Mouse (Mus musculus): ENCODE results near the gene Def8. TPM values are rescaled to one million over a fixed set of nuclear protein-coding genes. Genes with fewer than 3 reads are reported as not detected.
"Not testable (repeated sequence)": the region's sequence is repeated elsewhere in the genome, so short reads cannot be mapped to it uniquely, and the experiment has no call there.

The Def8 gene
- total RNA-seq, 2 experiments from 2014 or later, result 33.6 to 47.5 TPM

DNA sequence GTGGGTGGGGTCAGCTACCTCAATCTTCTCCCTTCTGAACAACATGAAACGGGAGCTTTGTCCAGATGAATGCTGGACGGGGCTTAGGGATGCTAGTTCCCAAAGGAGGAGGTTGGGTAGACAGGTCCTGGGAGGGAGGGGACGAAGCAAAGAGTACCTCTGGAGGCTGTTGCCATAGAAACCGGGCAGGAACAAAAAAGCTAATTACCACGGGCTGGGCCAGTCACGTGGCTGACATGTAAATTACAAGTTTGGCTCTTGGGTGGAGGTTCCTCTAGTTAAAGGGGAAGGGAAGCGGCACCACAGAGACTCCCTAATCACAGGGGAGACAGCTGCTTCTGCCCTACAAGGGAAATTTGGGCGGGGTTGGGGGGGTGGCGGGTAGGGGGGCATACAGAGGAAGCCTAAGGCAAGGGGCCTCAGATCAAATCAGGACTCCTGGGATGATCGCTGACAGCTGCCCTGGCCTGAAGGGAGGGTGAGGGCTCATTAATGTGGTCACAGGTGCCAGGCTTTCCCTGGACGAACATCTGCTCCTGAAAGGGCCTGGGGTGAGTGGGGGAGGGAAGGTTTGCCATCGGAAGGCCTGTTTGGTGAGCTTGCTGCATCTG lies 10.7 kb upstream of the Def8 start:
- ATAC-seq (replicated peaks; ENCODE audit: poor library complexity), result no peak

DNA sequence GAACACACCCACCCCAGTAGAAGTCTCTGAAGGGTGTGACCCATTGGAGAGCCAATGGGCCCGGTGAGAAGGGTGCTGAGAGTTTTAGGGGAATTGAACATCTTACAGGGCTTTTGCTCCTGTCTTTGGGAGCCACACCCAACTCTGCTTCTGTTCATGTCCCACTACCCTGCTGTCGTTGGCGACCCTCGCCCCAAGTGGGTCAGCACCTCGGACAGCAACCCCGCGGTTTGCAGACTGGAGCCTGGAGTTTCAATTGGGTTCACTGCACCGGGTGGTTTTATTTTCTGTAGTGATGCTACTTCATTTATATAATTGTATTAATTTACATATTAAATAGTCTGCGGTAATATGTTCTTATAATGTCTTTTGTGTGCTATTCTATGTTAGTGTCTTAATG lies 9.1 kb upstream of the Def8 start:
- no peak for ATAC-seq (replicated peaks; ENCODE audit: poor library complexity)

DNA sequence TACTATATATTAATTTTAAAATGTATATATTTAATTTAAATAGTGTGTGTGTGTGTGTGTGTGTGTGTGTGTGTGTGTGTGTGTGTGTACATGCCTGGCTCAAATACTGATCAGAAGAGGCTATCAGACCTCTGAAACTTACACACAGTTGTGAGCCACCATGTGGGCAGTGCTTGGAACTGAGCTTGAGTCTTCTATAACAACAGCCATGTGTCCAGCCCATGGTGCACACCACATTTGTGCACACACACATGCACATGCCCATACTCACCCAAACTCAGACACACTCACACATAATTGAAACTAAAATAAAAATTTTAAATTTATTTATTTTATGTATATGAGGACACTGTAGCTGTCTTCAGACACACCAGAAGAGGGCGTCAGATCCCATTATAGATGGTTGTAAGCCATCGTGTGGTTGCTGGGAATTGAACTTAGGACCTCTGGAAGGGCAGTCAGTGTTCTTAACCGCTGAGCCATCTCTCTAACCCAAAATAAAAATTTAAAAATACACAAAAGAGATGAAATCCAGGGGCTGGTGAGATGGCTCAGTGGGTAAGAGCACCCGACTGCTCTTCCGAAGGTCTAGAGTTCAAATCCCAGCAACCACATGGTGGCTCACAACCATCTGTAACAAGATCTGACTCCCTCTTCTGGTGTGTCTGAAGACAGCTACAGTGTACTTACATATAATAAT lies 8.2 kb upstream of the Def8 start:
- not testable (repeated sequence) for ATAC-seq (replicated peaks; ENCODE audit: poor library complexity)

- peak; percentile 69 for ATAC-seq (replicated peaks; ENCODE audit: poor library complexity)
These were observed 7.1 kb upstream of the Def8 start for GRCm38 (mm10) chr8:123415967-123416943.

DNA sequence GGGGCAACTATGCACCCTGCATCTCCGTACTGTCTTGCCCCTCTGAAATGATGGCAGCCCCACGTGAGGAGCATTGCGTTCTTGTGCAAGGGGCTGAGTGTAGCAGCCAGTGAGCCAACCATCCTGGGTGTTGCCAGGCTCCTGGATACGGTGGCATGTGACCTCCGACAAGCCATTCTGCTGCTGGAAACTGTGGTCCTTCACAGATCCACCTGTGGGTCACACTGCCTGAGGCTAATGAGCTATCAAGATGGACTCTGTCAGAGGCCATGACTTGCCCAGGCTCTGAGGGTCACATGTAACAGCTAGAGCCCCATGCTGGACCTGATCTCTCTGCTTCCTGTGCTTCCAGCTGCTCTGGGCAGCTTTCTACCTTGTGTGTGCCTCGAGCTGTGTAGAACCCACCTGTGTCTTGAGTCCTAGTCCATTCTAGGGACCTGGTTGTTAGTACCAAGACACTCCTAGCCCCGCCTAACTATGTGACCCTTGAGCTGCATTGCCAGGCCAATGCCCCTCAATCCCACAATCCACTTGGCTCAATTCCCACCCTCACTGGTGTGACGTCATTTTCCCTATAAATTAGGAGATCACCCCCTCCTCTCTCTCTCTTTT lies 6.3 kb upstream of the Def8 start:
- peak; percentile 4; the same call in 1 of the 2 replicates for ATAC-seq (replicated peaks; ENCODE audit: poor library complexity)

DNA sequence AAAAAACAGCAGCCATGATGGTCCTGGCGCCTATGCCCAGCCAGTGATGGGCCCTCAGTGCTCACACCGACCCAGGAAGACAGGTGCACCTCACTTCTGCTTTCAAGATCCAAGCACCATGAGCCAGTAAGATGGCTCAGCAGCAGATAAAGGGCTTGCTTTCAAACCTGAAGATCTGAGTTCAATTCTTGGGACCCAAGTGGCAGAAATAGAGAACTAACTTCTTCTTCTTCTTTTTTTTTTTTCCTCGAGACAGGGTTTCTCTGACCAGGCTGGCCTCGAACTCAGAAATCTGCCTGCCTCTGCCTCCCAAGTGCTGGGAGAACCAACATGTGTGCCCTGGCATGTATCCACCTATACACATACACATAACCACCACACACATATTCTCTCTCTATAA lies 3.6 kb upstream of the Def8 start:
- ATAC-seq (replicated peaks; ENCODE audit: poor library complexity), result no peak

- ATAC-seq (replicated peaks; ENCODE audit: poor library complexity), result no peak
These were observed 2.6 kb upstream of the Def8 start for GRCm38 (mm10) chr8:123420525-123421281.

DNA sequence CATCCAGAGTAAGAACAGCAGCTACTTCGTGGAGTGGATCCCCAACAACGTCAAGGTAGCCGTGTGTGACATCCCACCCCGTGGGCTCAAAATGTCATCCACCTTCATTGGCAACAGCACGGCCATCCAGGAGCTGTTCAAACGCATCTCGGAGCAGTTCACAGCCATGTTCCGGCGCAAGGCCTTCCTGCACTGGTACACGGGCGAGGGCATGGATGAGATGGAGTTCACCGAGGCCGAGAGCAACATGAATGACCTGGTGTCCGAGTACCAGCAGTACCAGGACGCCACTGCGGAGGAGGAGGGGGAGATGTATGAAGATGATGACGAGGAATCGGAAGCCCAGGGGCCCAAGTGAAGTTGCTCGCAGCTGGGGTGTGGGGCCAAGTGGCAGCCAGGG lies 2.0 kb upstream of the Def8 start:
- ATAC-seq (replicated peaks; ENCODE audit: poor library complexity), result no peak

DNA sequence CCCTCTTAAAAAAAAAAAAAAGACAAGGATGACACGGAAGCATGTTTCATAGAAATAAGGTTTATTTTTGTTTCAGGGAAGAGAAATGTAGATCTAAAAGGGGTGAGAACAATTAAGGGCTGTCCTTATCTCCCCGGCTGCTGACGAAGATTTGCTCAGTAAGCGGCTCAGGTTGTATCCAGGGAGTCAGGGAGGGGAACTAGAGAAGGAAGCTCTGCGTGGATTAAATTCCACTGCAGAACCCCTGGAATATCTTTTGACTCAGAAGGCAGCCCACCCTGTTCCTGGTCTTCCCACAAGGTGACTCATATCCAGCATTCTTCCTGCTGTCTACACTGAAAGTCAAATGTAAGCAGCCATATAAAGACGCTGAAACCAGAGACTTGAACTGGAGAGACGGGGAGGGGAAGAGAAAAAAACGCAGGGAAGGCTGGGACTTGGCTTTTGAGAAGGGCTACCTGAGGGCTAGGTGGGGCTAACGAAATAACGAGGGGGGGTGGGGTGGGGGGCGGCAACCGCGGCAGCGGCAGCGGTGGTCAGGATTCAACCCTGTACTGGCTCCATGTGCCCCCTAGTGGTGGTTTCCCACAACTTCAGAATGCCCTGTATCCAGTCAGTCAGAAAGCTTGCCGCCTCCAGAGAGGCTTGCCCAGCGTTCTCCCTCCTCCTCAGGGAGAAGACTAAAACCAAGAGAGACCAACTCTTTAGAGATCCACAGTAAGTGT lies 1.1 kb upstream of the Def8 start:
- ATAC-seq (replicated peaks; ENCODE audit: poor library complexity), result peak; percentile 87

- ATAC-seq (replicated peaks; ENCODE audit: poor library complexity), result no peak
These were observed 557 bp upstream of the Def8 start for GRCm38 (mm10) chr8:123422781-123423159.

DNA sequence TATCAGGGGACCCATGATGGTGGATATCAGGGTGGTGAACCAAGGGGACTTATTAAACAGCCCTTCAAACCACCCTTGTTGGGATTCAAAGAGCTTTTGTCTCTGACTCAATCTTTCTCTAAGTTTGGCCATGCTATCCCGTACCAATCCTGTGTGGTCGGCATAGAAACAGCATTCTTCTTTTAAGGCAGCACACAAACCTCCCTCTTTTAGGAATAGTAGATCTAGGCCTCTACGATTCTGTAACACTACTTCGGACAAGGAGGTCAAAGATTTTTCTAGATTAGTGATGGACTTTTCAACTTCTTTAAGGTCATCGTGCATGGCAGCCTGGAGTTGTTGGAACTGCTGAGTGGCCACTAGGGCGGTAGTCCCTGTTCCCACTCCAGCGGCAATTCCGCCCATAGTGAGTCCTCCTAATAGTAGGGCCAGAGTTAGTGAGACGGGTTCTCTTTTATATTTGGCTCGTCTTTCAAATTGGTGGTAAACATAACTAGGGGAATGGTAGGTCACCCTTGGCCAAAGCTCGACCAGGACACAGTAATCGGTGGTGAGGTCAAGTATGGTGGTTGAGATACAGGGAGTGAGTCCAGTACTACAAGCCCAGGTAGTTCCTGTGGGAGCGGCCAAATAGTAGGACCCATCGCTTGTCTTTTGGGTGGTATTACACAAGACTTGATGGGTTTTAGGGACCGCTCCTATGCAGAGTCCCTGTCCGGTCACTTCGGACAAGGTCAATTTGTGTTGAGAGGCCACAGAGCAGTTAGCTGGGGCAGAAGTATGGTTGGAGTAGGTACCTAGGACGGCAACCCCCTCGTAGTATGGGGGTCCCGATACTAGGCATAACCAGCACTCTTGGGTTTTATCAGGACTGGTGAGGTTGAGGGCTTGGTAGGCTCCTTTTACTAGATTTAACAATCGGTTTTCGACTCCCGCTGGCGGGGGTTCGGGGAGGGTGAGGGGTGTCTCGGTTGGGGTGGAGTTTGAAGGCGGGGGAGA lies 3.5 kb downstream of the Def8 start:
- ATAC-seq (replicated peaks; ENCODE audit: poor library complexity), result no peak

- no peak for ATAC-seq (replicated peaks; ENCODE audit: poor library complexity)
These were observed 4.4 kb downstream of the Def8 start for GRCm38 (mm10) chr8:123427639-123428275.

DNA sequence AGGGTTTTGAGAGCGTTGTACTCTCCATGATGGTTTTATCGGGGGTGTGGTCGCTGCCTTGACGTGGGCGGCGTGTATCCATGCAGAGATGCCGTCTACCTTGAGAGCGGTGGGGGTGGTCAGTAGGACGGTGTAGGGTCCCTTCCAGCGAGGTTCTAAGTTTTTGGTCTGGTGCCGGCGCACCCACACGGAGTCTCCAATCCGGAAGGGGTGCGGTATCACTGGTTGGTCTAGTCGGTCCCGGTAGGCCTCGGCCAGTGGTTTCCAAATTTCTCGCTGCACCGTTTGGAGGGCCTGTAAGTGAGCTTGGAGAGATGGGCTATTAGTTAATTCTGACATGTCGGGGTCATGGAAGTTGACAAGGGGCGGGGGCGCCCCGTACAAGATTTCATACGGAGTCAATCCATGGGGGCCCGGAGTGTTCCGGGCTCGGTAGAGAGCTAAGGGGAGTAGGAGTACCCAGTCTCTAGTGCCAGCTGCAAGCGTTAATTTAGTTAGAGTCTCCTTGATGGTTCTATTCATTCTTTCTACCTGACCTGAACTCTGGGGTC lies 5.1 kb downstream of the Def8 start:
- ATAC-seq (replicated peaks; ENCODE audit: poor library complexity), result no peak

DNA sequence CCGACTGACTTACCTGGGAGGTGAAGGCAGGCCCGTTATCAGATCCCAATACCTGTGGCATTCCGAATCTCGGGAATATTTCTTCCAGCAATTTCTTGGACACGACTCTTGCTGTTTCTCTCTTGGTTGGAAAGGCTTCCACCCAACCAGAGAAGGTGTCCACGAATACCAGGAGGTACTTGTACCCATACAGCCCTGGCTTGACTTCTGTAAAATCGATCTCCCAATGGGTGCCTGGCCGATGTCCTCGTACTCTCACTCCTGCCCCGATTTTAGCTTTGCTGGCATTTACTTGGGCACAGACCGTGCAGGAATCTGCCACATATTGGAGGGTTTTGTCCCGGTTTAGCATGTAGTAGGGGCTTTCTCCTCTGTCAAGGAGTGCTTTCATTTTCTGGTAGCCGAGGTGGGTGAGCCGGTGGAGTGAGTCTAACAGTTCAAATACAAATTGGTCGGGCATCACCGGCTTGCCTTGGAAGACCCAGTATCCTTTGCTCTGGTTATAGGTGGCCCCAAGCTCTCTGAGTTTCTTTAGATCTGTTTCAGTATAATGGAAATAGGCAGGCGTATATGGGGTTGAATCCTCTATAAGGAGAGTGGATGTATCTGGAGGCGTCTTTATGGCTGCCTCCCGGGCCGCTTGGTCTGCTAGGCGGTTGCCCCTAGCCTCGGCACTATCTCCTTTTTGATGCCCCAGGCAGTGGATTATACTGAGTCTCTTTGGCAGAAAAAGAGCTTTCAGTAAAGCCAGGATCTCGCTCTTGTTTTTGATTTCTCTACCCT lies 5.8 kb downstream of the Def8 start:
- no peak for ATAC-seq (replicated peaks; ENCODE audit: poor library complexity)

GRCm38 (mm10) chr8:123429722-123430013 lies 6.3 kb downstream of the Def8 start:
- not testable (repeated sequence) for ATAC-seq (replicated peaks; ENCODE audit: poor library complexity)

- ATAC-seq (replicated peaks; ENCODE audit: poor library complexity), result not testable (repeated sequence)
These were observed 7.6 kb downstream of the Def8 start for GRCm38 (mm10) chr8:123430936-123431335.
